Mouse (Mus musculus) liver, embryonic 16.5 days (tissue): ENCODE results near the gene Thada. TPM values are rescaled to one million over a fixed set of nuclear protein-coding genes. Genes with fewer than 3 reads are reported as not detected.

ENCODE experiments used
- ATAC-seq: fragments of 200-750 bp; cut with Nextera tagmentation; 2 replicates; pipeline ENCODE4 v1.8.0; 2017; ENCODE audit warnings: low read depth, mild to moderate bottlenecking, moderate number of reproducible peaks, moderate library complexity
- H3K27ac ChIP-seq: fragments of 300-500 bp; sonication (generic); 2 replicates; pipeline ENCODE4 v1.5.1; 2014; ENCODE audit warnings: mild to moderate bottlenecking, low read length
- H3K27me3 ChIP-seq: fragments of 300-500 bp; sonication (generic); 2 replicates; pipeline ENCODE4 v1.6.1; 2014; ENCODE audit warnings: low read depth, low read length, mixed read lengths; ENCODE audit not compliant: control insufficient read depth, insufficient read depth
- H3K36me3 ChIP-seq: fragments of 300-500 bp; sonication (generic); 2 replicates; pipeline ENCODE4 v1.6.1; 2014; ENCODE audit warnings: mild to moderate bottlenecking; ENCODE audit not compliant: control insufficient read depth, insufficient read depth
- H3K4me1 ChIP-seq: fragments of 300-500 bp; sonication (generic); 2 replicates; pipeline ENCODE4 v1.6.1; 2014; ENCODE audit warnings: low read depth, low read length, mixed read lengths; ENCODE audit not compliant: control insufficient read depth
- H3K4me2 ChIP-seq: fragments of 300-500 bp; sonication (generic); 2 replicates; pipeline ENCODE4 v1.6.1; 2014; ENCODE audit warnings: low read depth, low read length, mixed read lengths
- H3K4me3 ChIP-seq: fragments of 300-500 bp; sonication (generic); 2 replicates; pipeline ENCODE4 v1.5.1; 2014; ENCODE audit warnings: low read depth, mild to moderate bottlenecking, low read length
- H3K9ac ChIP-seq: fragments of 300-500 bp; sonication (generic); 2 replicates; pipeline ENCODE4 v1.6.1; 2014; ENCODE audit warnings: low read depth, low read length
- H3K9me3 ChIP-seq: fragments of 300-500 bp; sonication (generic); replicated peaks from 2 replicates; pipeline ENCODE4 v1.6.1; 2016; ENCODE audit warnings: low read length; ENCODE audit not compliant: control insufficient read depth
- WGBS: fragments of 180-500 bp; shearing (Covaris S2); extraction: QIAGEN DNeasy Blood & Tissue Kit; methylation state at CpG from one replicate; pipeline ENCODE4 v1.1.7; 2014; ENCODE audit not compliant: insufficient replicate concordance; 5-methylcytosine and 5-hydroxymethylcytosine counted together
- polyA plus RNA-seq: library from polyadenylated mRNA; unstranded; fragments of >200 nt; fragmentation: Nextera tagmentation; extraction: Ambion mirVana; gene quantifications from 2 replicates; pipeline ENCODE4 v1.2.1, GENCODE M21; 2015

The Thada gene
- polyA plus RNA-seq, 1 experiment from 2014 or later: 2.2 TPM

GRCm38 (mm10) chr17:84163066-84163785 is 302.8 kb downstream of the Thada start:
- no peaks in the 10 kb centered on the region for H3K9me3 ChIP-seq
- no peak overlapping the region for H3K4me3 ChIP-seq
- no peak overlapping the region for H3K9ac ChIP-seq
- no peak overlapping the region for H3K27ac ChIP-seq
- WGBS: 66% methylated on average over 12 of the region's 12 CpGs
- peaks cover 26% of the 10 kb centered on the region for H3K4me1 ChIP-seq
- no peak overlapping the region for H3K4me2 ChIP-seq
- ATAC-seq: no peak
- H3K27me3 ChIP-seq: no peaks in the 10 kb centered on the region
- no peaks in the 10 kb centered on the region for H3K36me3 ChIP-seq

GRCm38 (mm10) chr17:84162211-84162760 is 303.7 kb downstream of the Thada start:
- Histone ChIP-seq H3K9me3 (no peaks in the 10 kb centered on the region), H3K27ac (no peak overlapping the region), H3K4me2 (no peak overlapping the region), H3K4me1 (peaks cover 35% of the 10 kb centered on the region), H3K4me3 (no peak overlapping the region), H3K9ac (no peak overlapping the region), H3K36me3 (no peaks in the 10 kb centered on the region), H3K27me3 (no peaks in the 10 kb centered on the region)
- 80% methylated on average over 8 of the region's 8 CpGs for WGBS
- ATAC-seq: no peak

GRCm38 (mm10) chr17:84161231-84161854 is 304.7 kb downstream of the Thada start:
- peaks cover 38% of the 10 kb centered on the region for H3K4me1 ChIP-seq
- H3K4me3 ChIP-seq: no peak overlapping the region
- ATAC-seq: 0 out of 2 replicates have a peak, but pooled peaks have one; percentile 5

GRCm38 (mm10) chr17:84158891-84159290 is 307.1 kb downstream of the Thada start:
- no peaks in the 10 kb centered on the region for H3K36me3 ChIP-seq
- H3K27me3 ChIP-seq: no peaks in the 10 kb centered on the region
- no peaks in the 10 kb centered on the region for H3K9me3 ChIP-seq
- no peak for ATAC-seq
- no peak overlapping the region for H3K4me2 ChIP-seq
- no peak overlapping the region for H3K27ac ChIP-seq
- WGBS: 76% methylated on average over 15 of the region's 15 CpGs
- H3K4me1 ChIP-seq: peaks cover 57% of the 10 kb centered on the region
- H3K4me3 ChIP-seq: no peak overlapping the region
- H3K9ac ChIP-seq: no peak overlapping the region

More at GRCm38 (mm10) chr17:84161231-84161854, 304.7 kb downstream of the Thada start:
- no peaks in the 10 kb centered on the region for H3K36me3 ChIP-seq
- H3K27me3 ChIP-seq: no peaks in the 10 kb centered on the region
- H3K9ac ChIP-seq: no peak overlapping the region
- no peaks in the 10 kb centered on the region for H3K9me3 ChIP-seq
- WGBS: 19% methylated on average over 6 of the region's 6 CpGs
- peak overlapping the region; percentile 59 for H3K27ac ChIP-seq
- H3K4me2 ChIP-seq: no peak overlapping the region

GRCm38 (mm10) chr17:84158461-84158795 is 307.6 kb downstream of the Thada start:
- Histone ChIP-seq H3K9ac (no peak overlapping the region), H3K36me3 (no peaks in the 10 kb centered on the region), H3K4me3 (no peak overlapping the region), H3K27ac (no peak overlapping the region; the same call in 1 of the 2 replicates), H3K27me3 (no peaks in the 10 kb centered on the region), H3K9me3 (no peaks in the 10 kb centered on the region), H3K4me2 (no peak overlapping the region), H3K4me1 (peaks cover 61% of the 10 kb centered on the region)
- 73% methylated on average over 12 of the region's 12 CpGs for WGBS
- no peak for ATAC-seq

DNA sequence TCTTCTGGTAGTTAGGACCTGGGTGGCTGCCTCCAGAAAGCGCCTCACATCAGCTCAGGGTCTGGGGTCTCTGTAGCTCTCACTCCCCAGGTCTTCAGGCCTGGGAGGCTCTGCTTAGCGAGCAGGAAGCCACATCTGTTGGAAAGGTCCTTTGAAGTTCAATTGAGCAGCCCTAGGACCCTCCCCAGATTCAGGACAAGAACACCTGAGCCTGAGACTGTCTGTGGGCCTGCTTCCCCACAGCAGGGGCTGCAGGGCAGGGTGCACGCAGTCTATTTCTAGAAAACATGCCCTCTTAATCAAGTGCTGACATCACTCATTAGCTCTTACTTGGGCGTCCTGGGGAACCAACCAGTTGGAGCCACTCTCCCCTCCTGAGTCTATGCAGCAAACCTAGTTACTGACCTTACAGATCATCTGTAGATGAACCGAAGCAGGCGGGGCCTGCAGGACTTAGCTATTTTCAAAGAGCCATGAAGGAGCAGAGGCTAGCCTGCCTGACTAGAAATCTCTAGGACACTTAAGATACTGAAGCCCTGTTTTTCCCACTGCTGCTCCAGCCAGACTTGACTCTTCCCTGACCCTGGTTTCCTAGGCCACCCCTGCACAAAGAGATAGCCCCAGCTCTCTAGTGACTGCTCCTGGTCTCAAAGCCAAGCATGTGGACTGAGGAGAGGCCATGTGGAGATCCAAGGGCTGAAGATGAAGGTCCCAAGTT is 308.1 kb downstream of the Thada start:
- Histone ChIP-seq H3K9me3 (no peaks in the 10 kb centered on the region), H3K27ac (peak overlapping the region; percentile 84), H3K4me3 (no peak overlapping the region), H3K4me1 (peaks cover 67% of the 10 kb centered on the region), H3K9ac (0 out of 2 replicates have a peak overlapping the region, but pooled peaks have one; percentile 1), H3K4me2 (no peak overlapping the region), H3K36me3 (no peaks in the 10 kb centered on the region), H3K27me3 (no peaks in the 10 kb centered on the region)
- ATAC-seq: no peak
- 57% methylated on average over 6 of the region's 6 CpGs for WGBS

DNA sequence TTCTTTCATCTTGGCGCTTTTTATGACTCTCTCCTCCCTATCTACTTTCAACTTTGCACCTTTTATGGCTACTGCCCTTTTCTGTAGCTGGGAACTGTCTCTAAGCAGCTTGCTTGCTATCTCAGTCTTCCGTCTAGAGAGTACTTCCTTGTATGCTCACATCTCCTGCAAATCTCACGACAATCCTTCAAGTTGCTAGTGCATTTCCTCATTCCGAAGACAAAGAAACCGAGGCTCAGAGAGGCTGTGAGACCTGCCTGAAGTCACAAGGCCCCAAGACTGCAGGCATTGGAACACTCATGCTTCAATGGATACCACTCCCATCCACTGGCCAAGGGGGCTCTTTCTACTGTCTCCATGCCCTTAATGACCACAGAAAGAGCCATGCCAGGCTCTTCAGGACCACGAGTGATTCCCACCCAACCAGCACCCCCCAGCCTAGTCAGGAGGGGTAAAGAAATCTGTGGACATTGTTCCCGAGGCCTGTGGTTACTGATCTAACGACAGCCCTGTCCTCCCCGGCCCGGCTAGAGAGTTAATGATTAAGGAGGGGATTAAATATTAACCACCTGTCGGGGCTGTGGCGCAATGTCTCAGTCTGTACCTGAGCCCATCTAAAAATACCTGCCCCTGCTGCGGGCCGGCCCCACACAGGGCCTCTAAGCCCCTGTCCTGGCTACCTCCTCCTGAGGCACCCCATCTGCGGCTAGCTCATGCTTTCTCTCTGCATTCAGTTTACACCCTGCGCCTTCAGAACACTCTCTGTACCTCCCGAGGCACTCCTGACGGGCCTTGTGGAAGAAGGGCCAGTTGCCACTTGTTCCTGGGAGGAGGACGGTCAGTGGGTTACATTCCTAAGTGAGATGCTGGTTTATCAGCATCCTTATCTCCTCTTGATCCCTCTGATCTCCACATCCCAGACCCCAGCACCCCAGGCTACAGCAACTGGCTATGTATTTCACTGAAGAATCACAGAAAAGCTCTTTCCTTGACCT is 309.0 kb downstream of the Thada start:
- 41% methylated on average over 19 of the region's 19 CpGs for WGBS
- peak; percentile 58 for ATAC-seq
- Histone ChIP-seq H3K4me3 (no peak overlapping the region), H3K9ac (no peak overlapping the region), H3K9me3 (no peaks in the 10 kb centered on the region), H3K27me3 (no peaks in the 10 kb centered on the region), H3K4me2 (no peak overlapping the region), H3K27ac (peak overlapping the region; percentile 84), H3K4me1 (peaks cover 75% of the 10 kb centered on the region), H3K36me3 (no peaks in the 10 kb centered on the region)

- no peaks in the 10 kb centered on the region for H3K27me3 ChIP-seq
- H3K9ac ChIP-seq: 0 out of 2 replicates have a peak overlapping the region, but pooled peaks have one; percentile 24
- peaks cover 77% of the 10 kb centered on the region for H3K4me1 ChIP-seq
- WGBS: 53% methylated on average over 13 of the region's 13 CpGs
- H3K9me3 ChIP-seq: no peaks in the 10 kb centered on the region
- no peak overlapping the region for H3K4me3 ChIP-seq
- H3K4me2 ChIP-seq: no peak overlapping the region
- no peaks in the 10 kb centered on the region for H3K36me3 ChIP-seq
- peak overlapping the region; percentile 84 for H3K27ac ChIP-seq
- ATAC-seq: no peak
These were observed 309.8 kb downstream of the Thada start for GRCm38 (mm10) chr17:84156227-84156573.
